Mouse (Mus musculus): ENCODE measurements around the gene Bcl6b.

DNA sequence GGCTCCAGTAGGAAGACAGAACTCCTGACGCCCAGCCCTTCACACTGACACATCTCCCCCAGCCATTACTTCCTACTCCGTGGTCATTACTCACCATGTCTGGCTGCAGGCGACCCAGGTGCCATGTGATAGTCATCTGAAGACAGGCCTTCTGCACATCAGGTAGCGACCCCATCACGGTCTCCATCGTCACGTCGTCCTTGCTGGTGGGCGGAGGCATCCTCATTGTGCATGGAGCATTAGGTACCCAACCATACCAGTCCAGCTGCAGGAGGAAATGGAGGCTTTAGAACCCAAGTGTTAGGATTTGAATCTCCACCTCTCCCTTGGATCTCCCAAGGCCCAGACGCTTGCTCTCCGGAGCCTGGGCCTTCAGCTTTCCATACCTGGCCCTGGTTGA is 13.0 kb upstream of the Bcl6b start:
- TF ChIP-seq POLR2A (IDR thresholded peaks at IDR 0.05; ENCODE audit: control insufficient read depth, extremely low read depth, insufficient read depth, low read length, poor library complexity) (no peak), CTCF (IDR thresholded peaks at IDR 0.05; ENCODE audit: borderline replicate concordance, control insufficient read depth, extremely low read depth, insufficient read depth, low read length, poor library complexity) (no peak)

All from thymus, adult 2 months (tissue).